Mouse (Mus musculus): ENCODE data around the gene 6030458C11Rik.
"Not testable (repeated sequence)": the region's sequence is repeated elsewhere in the genome, so short reads cannot be mapped to it uniquely, and the experiment has no call there.

6030458C11Rik gene

GRCm38 (mm10) chr15:12822416-12823395 lies 1.7 kb downstream of the 6030458C11Rik start:
- no peak for DNase-seq (ENCODE audit: low spot score in 2 of 2)

- DNase-seq (ENCODE audit: low spot score in 2 of 2), result no peak
These were observed 6.9 kb downstream of the 6030458C11Rik start for GRCm38 (mm10) chr15:12817592-12817991.

GRCm38 (mm10) chr15:12812646-12813045 lies 11.8 kb downstream of the 6030458C11Rik start:
- no peak for DNase-seq (ENCODE audit: low spot score in 2 of 2)

GRCm38 (mm10) chr15:12809305-12809704 lies 15.1 kb downstream of the 6030458C11Rik start:
- no peak for DNase-seq (ENCODE audit: low spot score in 2 of 2)

- no peak for DNase-seq (ENCODE audit: low spot score in 2 of 2)
These were observed 17.4 kb downstream of the 6030458C11Rik start for GRCm38 (mm10) chr15:12807088-12807487.

GRCm38 (mm10) chr15:12805071-12805470 lies 19.4 kb downstream of the 6030458C11Rik start:
- DNase-seq (ENCODE audit: low spot score in 2 of 2), result no peak

- DNase-seq (ENCODE audit: low spot score in 2 of 2), result not testable (repeated sequence)
These were observed 23.3 kb downstream of the 6030458C11Rik start for GRCm38 (mm10) chr15:12801142-12801506.

GRCm38 (mm10) chr15:12800405-12801141 lies 23.9 kb downstream of the 6030458C11Rik start:
- DNase-seq (ENCODE audit: low spot score in 2 of 2), result no peak

- no peak for DNase-seq (ENCODE audit: low spot score in 2 of 2)
These were observed 26.4 kb downstream of the 6030458C11Rik start for GRCm38 (mm10) chr15:12798043-12798442.

GRCm38 (mm10) chr15:12795909-12796470 lies 28.5 kb downstream of the 6030458C11Rik start:
- no peak for DNase-seq (ENCODE audit: low spot score in 2 of 2)

- DNase-seq (ENCODE audit: low spot score in 2 of 2), result peak in 1 of 2 experiments; percentile 45
These were observed 29.0 kb downstream of the 6030458C11Rik start for GRCm38 (mm10) chr15:12795457-12795894.

- DNase-seq (ENCODE audit: low spot score in 2 of 2), result no peak
These were observed 30.1 kb downstream of the 6030458C11Rik start for GRCm38 (mm10) chr15:12794311-12794710.

GRCm38 (mm10) chr15:12789406-12789867 lies 35.0 kb downstream of the 6030458C11Rik start:
- DNase-seq (ENCODE audit: low spot score in 2 of 2), result no peak

- DNase-seq (ENCODE audit: low spot score in 2 of 2), result no peak
These were observed 35.9 kb downstream of the 6030458C11Rik start for GRCm38 (mm10) chr15:12788536-12788935.

GRCm38 (mm10) chr15:12781729-12782326 lies 42.6 kb downstream of the 6030458C11Rik start:
- no peak for DNase-seq (ENCODE audit: low spot score in 2 of 2)

GRCm38 (mm10) chr15:12781296-12781695 lies 43.2 kb downstream of the 6030458C11Rik start:
- no peak for DNase-seq (ENCODE audit: low spot score in 2 of 2)

GRCm38 (mm10) chr15:12774149-12774753 lies 50.2 kb downstream of the 6030458C11Rik start:
- no peak for DNase-seq (ENCODE audit: low spot score in 2 of 2)

- DNase-seq (ENCODE audit: low spot score in 2 of 2), result peak; percentile 22 to 39
These were observed 53.5 kb downstream of the 6030458C11Rik start for GRCm38 (mm10) chr15:12770958-12771357.

GRCm38 (mm10) chr15:12766848-12767247 lies 57.6 kb downstream of the 6030458C11Rik start:
- DNase-seq (ENCODE audit: low spot score in 2 of 2), result no peak

GRCm38 (mm10) chr15:12763147-12763546 lies 61.3 kb downstream of the 6030458C11Rik start:
- no peak for DNase-seq (ENCODE audit: low spot score in 2 of 2)

- DNase-seq (ENCODE audit: low spot score in 2 of 2), result no peak
These were observed 62.1 kb downstream of the 6030458C11Rik start for GRCm38 (mm10) chr15:12762258-12762913.
